Mouse (Mus musculus) embryonic facial prominence, embryonic 14.5 days (tissue): Measurements from ENCODE around the gene Marf1. TPM values are rescaled to one million over a fixed set of nuclear protein-coding genes. Genes with fewer than 3 reads are reported as not detected.
"Not testable (repeated sequence)": the region's sequence is repeated elsewhere in the genome, so short reads cannot be mapped to it uniquely, and the experiment has no call there.

Experiments used
- ATAC-seq: fragments of 200-750 bp; cut with Nextera tagmentation; 2 replicates; pipeline ENCODE4 v1.8.0; 2017; ENCODE audit warnings: low read depth, moderate number of reproducible peaks, moderate TSS enrichment
- DNase-seq: peaks from one replicate; pipeline ENCODE4 v3.0.0-alpha.2; 2015; ENCODE audit warnings: low spot score
- H3K27ac ChIP-seq: fragments of 300-500 bp; sonication (generic); replicated peaks from 2 replicates; pipeline ENCODE4 v1.5.1; 2014; ENCODE audit warnings: low read depth, mild to moderate bottlenecking, low read length, moderate library complexity
- H3K27me3 ChIP-seq: fragments of 300-500 bp; sonication (generic); replicated peaks from 2 replicates; pipeline ENCODE4 v1.6.1; 2014; ENCODE audit warnings: low read length; ENCODE audit not compliant: control insufficient read depth, insufficient read depth
- H3K36me3 ChIP-seq: fragments of 300-500 bp; sonication (generic); 2 replicates; pipeline ENCODE4 v1.6.1; 2014; ENCODE audit warnings: low read length, mixed read lengths; ENCODE audit not compliant: control insufficient read depth, insufficient read depth
- H3K4me1 ChIP-seq: fragments of 300-500 bp; sonication (generic); 2 replicates; pipeline ENCODE4 v1.6.1; 2014; ENCODE audit warnings: antibody characterized with exemption, low read length; ENCODE audit not compliant: control insufficient read depth, insufficient read depth
- H3K4me2 ChIP-seq: fragments of 300-500 bp; sonication (generic); 2 replicates; pipeline ENCODE4 v1.6.1; 2014; ENCODE audit warnings: low read depth, mild to moderate bottlenecking, low read length, moderate library complexity, mixed read lengths
- H3K4me3 ChIP-seq: fragments of 300-500 bp; sonication (generic); 2 replicates; pipeline ENCODE4 v1.5.1; 2014; ENCODE audit warnings: low read depth, mild to moderate bottlenecking, low read length
- H3K9ac ChIP-seq: fragments of 300-500 bp; sonication (generic); 2 replicates; pipeline ENCODE4 v1.6.1; 2014; ENCODE audit warnings: low read depth, mild to moderate bottlenecking, low read length, moderate library complexity, mixed read lengths
- H3K9me3 ChIP-seq: fragments of 300-500 bp; sonication (generic); 2 replicates; pipeline ENCODE4 v1.6.1; 2016; ENCODE audit warnings: low read length; ENCODE audit not compliant: control insufficient read depth
- WGBS: fragments of 180-500 bp; shearing (Covaris S2); extraction: QIAGEN DNeasy Blood & Tissue Kit; methylation state at CpG from one replicate; pipeline ENCODE4 v1.1.7; 2014; 5-methylcytosine and 5-hydroxymethylcytosine counted together
- microRNA counts: library from miRNA; unstranded; fragments of <30 nt; microRNA quantifications from one replicate; lab custom pipeline; 2017
- microRNA-seq: library from miRNA; unstranded; fragments of <30 nt; microRNA quantifications from one replicate; pipeline ENCODE4, GENCODE M21; 2016; ENCODE audit warnings: borderline number of aligned reads
- polyA plus RNA-seq: library from polyadenylated mRNA; unstranded; fragments of >200 nt; fragmentation: Nextera tagmentation; extraction: Ambion mirVana; gene quantifications from 2 replicates; pipeline ENCODE4 v1.2.1, GENCODE M21; 2014

The Marf1 gene
- polyA plus RNA-seq, 1 experiment from 2014 or later = 14.9 TPM

- H3K36me3 ChIP-seq, H3K9ac ChIP-seq, H3K4me2 ChIP-seq, H3K27me3 ChIP-seq, H3K4me3 ChIP-seq, ATAC-seq, H3K27ac ChIP-seq, H3K9me3 ChIP-seq, H3K4me1 ChIP-seq, DNase-seq: not testable (repeated sequence)
- 73% methylated on average over 2 of the region's 2 CpGs for WGBS
Observed at GRCm38 (mm10) chr16:14068701-14069100, 94.5 kb downstream of the Marf1 start.

- not testable (repeated sequence) for H3K4me2 ChIP-seq, H3K4me3 ChIP-seq, ATAC-seq, H3K9me3 ChIP-seq, H3K27ac ChIP-seq, H3K27me3 ChIP-seq, H3K4me1 ChIP-seq, H3K9ac ChIP-seq, H3K36me3 ChIP-seq, DNase-seq
- WGBS = 74% methylated on average over 4 of the region's 4 CpGs
Observed at GRCm38 (mm10) chr16:14066571-14066970, 96.6 kb downstream of the Marf1 start.

- Histone ChIP-seq H3K9me3 (no peaks in the 10 kb centered on the region), H3K9ac (no peak overlapping the region), H3K36me3 (no peaks in the 10 kb centered on the region), H3K27me3 (no peaks in the 10 kb centered on the region), H3K4me2 (no peak overlapping the region), H3K27ac (no peak overlapping the region), H3K4me3 (no peak overlapping the region), H3K4me1 (no peaks in the 10 kb centered on the region)
- WGBS = 80% methylated on average over 5 of the region's 5 CpGs
- ATAC-seq (no peak), DNase-seq (no peak)
Observed at GRCm38 (mm10) chr16:14059869-14060268, 103.3 kb downstream of the Marf1 start.

MicroRNA genes within 50 kb of the gene (microRNA counts, 519-probe panel; counts per million panel counts)
- microRNA mmu-miR-484 (lab: Ali Mortazavi, UCI) = 2,601 counts per million, percentile 54 among the panel's probes with 10 or more counts

Small RNAs within 50 kb of the gene (microRNA-seq; reads per million reads assigned to microRNA genes)
- not detected for gene Gm27671
- 2,413 reads per million, percentile 82 among the genes with 10 or more reads in this experiment for gene Mir484

Other genes starting within 250 kb of the Marf1 start
- 5.1 and 5.5 TPM in 2 replicates for gene 2900011O08Rik, start 176.7 kb downstream of the Marf1 start, polyA plus RNA-seq
- gene Ifitm7, start 176.5 kb downstream of the Marf1 start, polyA plus RNA-seq = not detected in 2 replicates
- 79.8 and 97.3 TPM in 2 replicates for gene Nde1, start 76 bp downstream of the Marf1 start, polyA plus RNA-seq
- 2.7 and 4.0 TPM in 2 replicates for gene Myh11, start 128.0 kb upstream of the Marf1 start, polyA plus RNA-seq
- gene Fopnl, start 154.1 kb upstream of the Marf1 start, polyA plus RNA-seq = 126 and 148 TPM in 2 replicates
- 9.7 and 10.4 TPM in 2 replicates for gene Abcc1, start 198.2 kb upstream of the Marf1 start, polyA plus RNA-seq